Mouse (Mus musculus) liver, embryonic 15.5 days (tissue): Measurements from ENCODE around the gene Grin3b. TPM values are rescaled to one million over a fixed set of nuclear protein-coding genes. Genes with fewer than 3 reads are reported as not detected.

ENCODE experiments used
- ATAC-seq: fragments of 200-750 bp; cut with Nextera tagmentation; 2 replicates; pipeline ENCODE4 v1.8.0; 2017; ENCODE audit warnings: moderate number of reproducible peaks, mild to moderate bottlenecking, moderate library complexity; ENCODE audit not compliant: insufficient read depth
- H3K27ac ChIP-seq: fragments of 300-500 bp; sonication (generic); replicated peaks from 2 replicates; pipeline ENCODE4 v1.5.1; 2015; ENCODE audit warnings: mild to moderate bottlenecking, inconsistent platforms
- H3K27me3 ChIP-seq: fragments of 300-500 bp; sonication (generic); 2 replicates; pipeline ENCODE4 v1.6.1; 2015; ENCODE audit warnings: mild to moderate bottlenecking, inconsistent platforms
- H3K36me3 ChIP-seq: fragments of 300-500 bp; sonication (generic); replicated peaks from 2 replicates; pipeline ENCODE4 v1.6.1; 2015; ENCODE audit warnings: moderate library complexity, mild to moderate bottlenecking, inconsistent platforms
- H3K4me1 ChIP-seq: fragments of 300-500 bp; sonication (generic); replicated peaks from 2 replicates; pipeline ENCODE4 v1.6.1; 2015; ENCODE audit warnings: inconsistent platforms
- H3K4me2 ChIP-seq: fragments of 300-500 bp; sonication (generic); 2 replicates; pipeline ENCODE4 v1.6.1; 2015; ENCODE audit warnings: moderate library complexity, mild to moderate bottlenecking, inconsistent platforms
- H3K4me3 ChIP-seq: fragments of 300-500 bp; sonication (generic); replicated peaks from 2 replicates; pipeline ENCODE4 v1.5.1; 2015; ENCODE audit warnings: mild to moderate bottlenecking, inconsistent platforms
- H3K9ac ChIP-seq: fragments of 300-500 bp; sonication (generic); 2 replicates; pipeline ENCODE4 v1.6.1; 2015; ENCODE audit warnings: moderate library complexity, mild to moderate bottlenecking, inconsistent platforms
- H3K9me3 ChIP-seq: fragments of 300-500 bp; sonication (generic); replicated peaks from 2 replicates; pipeline ENCODE4 v1.6.1; 2016; ENCODE audit warnings: inconsistent platforms
- WGBS: fragments of 180-500 bp; shearing (Covaris S2); methylation state at CpG from one replicate; pipeline ENCODE4 v1.1.7; 2015; ENCODE audit warnings: mixed read lengths; ENCODE audit not compliant: insufficient replicate concordance; 5-methylcytosine and 5-hydroxymethylcytosine counted together
- polyA plus RNA-seq: library from polyadenylated mRNA; unstranded; fragments of >200 nt; fragmentation: Nextera tagmentation; extraction: Ambion mirVana; gene quantifications from 2 replicates; pipeline ENCODE4 v1.2.1, GENCODE M21; 2015

Gene Grin3b
- polyA plus RNA-seq, 1 experiment from 2014 or later = 0.10 TPM

DNA sequence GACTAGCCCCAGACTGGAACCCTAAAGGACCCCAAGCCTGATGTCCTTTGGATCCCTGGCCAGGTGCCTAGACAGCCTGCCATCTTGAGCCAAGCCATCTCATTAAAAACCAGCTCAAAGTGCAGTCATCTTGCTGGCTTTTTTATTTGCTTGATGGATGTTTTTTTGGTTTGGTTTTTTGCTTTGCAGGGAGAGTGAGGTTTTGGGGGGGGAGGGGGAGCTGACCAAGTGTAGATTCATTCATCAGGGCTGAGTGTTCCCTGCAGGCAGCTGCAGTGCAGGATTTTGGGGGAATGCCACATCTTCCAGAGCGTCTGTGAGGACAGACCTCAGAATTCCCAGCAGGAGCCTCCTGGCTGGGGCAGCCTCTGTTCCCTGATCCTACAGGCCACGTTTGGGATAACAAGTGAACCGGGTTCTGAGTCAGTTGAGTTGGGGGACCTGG is 1.4 kb upstream of the Grin3b start:
- H3K27ac ChIP-seq = no peak overlapping the region
- H3K4me2 ChIP-seq = no peak overlapping the region
- H3K36me3 ChIP-seq = peaks cover 39% of the 10 kb centered on the region
- ATAC-seq = no peak
- H3K4me1 ChIP-seq = peaks cover 5% of the 10 kb centered on the region; the same call in 1 of the 2 replicates
- WGBS = 27% methylated on average over 3 of the region's 3 CpGs
- no peak overlapping the region for H3K4me3 ChIP-seq
- peaks cover 53% of the 10 kb centered on the region for H3K27me3 ChIP-seq
- no peak overlapping the region for H3K9ac ChIP-seq
- H3K9me3 ChIP-seq = no peaks in the 10 kb centered on the region

DNA sequence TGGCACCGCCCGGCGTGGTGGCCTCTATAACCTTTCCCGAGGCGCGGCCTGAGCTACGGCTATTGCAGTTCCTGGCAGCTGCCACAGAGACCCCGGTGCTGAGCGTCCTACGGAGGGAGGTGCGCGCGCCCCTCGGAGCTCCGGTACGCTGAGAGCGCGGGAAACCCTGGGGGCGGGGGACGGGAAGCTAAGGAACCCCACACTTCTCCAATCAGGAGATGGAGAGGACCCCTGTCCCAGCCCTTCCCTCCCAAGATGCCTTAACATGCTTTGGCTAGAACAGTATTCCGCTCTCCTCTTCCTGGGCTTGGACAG is 625 bp downstream of the Grin3b start:
- no peak overlapping the region for H3K27ac ChIP-seq
- WGBS = 5% methylated on average over 21 of the region's 21 CpGs
- no peak for ATAC-seq
- peak overlapping the region; percentile 44 for H3K4me2 ChIP-seq
- peak overlapping the region; percentile 14 for H3K4me3 ChIP-seq
- H3K9me3 ChIP-seq = peaks cover 1% of the 10 kb centered on the region
- peaks cover 53% of the 10 kb centered on the region for H3K27me3 ChIP-seq
- H3K4me1 ChIP-seq = peaks cover 5% of the 10 kb centered on the region; the same call in 1 of the 2 replicates
- H3K36me3 ChIP-seq = peaks cover 33% of the 10 kb centered on the region
- no peak overlapping the region for H3K9ac ChIP-seq

DNA sequence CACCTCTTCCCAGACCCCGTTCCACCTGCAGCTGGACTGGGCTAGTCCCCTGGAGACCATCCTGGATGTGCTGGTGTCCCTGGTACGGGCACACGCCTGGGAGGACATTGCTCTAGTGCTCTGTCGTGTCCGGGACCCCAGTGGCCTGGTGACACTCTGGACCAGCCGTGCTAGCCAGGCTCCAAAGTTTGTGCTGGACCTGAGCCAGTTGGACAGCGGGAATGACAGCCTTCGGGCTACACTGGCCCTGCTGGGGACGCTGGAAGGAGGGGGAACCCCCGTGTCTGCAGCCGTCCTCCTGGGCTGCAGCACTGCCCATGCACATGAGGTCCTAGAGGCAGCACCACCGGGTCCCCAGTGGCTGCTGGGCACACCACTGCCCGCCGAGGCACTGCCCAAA is 2.3 kb downstream of the Grin3b start:
- H3K9ac ChIP-seq = no peak overlapping the region

DNA sequence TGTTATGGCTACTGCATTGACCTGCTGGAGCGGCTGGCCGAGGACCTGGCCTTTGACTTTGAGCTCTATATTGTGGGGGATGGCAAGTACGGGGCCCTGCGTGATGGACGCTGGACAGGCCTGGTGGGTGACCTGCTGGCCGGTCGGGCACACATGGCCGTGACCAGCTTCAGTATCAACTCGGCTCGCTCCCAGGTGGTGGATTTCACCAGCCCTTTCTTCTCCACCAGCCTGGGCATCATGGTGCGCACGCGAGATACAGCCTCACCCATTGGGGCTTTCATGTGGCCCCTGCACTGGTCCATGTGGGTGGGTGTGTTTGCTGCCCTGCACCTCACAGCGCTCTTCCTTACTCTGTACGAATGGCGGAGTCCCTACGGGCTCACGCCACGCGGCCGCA is 3.6 kb downstream of the Grin3b start:
- H3K36me3 ChIP-seq = peaks cover 42% of the 10 kb centered on the region
- no peak overlapping the region for H3K9ac ChIP-seq
- H3K27ac ChIP-seq = no peak overlapping the region
- ATAC-seq = no peak
- peaks cover 18% of the 10 kb centered on the region for H3K9me3 ChIP-seq
- peaks cover 5% of the 10 kb centered on the region; the same call in 1 of the 2 replicates for H3K4me1 ChIP-seq
- WGBS = 87% methylated on average over 21 of the region's 21 CpGs
- peaks cover 49% of the 10 kb centered on the region for H3K27me3 ChIP-seq
- no peak overlapping the region for H3K4me2 ChIP-seq
- no peak overlapping the region for H3K4me3 ChIP-seq

More for the DNA sequence above, 2.3 kb downstream of the Grin3b start:
- Histone ChIP-seq H3K36me3 (peaks cover 33% of the 10 kb centered on the region), H3K9me3 (peaks cover 18% of the 10 kb centered on the region), H3K4me3 (no peak overlapping the region), H3K4me1 (peaks cover 5% of the 10 kb centered on the region; the same call in 1 of the 2 replicates), H3K4me2 (no peak overlapping the region), H3K27ac (no peak overlapping the region), H3K27me3 (peaks cover 53% of the 10 kb centered on the region)
- no peak for ATAC-seq
- 53% methylated on average over 14 of the region's 14 CpGs for WGBS

DNA sequence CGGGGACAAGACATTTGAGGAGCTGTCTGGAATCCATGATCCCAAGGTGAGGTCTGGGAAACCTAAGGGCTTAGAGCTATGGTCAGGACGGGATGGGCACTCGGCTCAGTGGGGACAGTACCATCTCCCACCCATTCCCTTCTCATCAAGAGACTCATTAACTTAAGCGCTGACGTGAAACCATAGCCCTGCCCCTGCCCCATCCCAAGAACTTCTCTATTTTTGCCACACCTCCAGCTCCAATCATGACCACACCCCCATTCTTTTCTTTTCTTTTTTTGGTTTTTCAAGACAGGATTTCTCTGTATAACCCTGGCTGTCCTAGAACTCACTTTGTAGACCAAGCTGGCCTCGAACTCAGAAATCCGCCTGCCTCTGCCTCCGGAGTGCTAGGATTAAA is 4.2 kb downstream of the Grin3b start:
- H3K4me2 ChIP-seq = no peak overlapping the region
- WGBS = 65% methylated on average over 8 of the region's 8 CpGs
- H3K4me3 ChIP-seq = no peak overlapping the region
- H3K27me3 ChIP-seq = peaks cover 43% of the 10 kb centered on the region
- H3K9ac ChIP-seq = no peak overlapping the region
- H3K36me3 ChIP-seq = peaks cover 47% of the 10 kb centered on the region
- no peak for ATAC-seq
- no peak overlapping the region for H3K27ac ChIP-seq
- peaks cover 5% of the 10 kb centered on the region; the same call in 1 of the 2 replicates for H3K4me1 ChIP-seq
- peaks cover 18% of the 10 kb centered on the region for H3K9me3 ChIP-seq

DNA sequence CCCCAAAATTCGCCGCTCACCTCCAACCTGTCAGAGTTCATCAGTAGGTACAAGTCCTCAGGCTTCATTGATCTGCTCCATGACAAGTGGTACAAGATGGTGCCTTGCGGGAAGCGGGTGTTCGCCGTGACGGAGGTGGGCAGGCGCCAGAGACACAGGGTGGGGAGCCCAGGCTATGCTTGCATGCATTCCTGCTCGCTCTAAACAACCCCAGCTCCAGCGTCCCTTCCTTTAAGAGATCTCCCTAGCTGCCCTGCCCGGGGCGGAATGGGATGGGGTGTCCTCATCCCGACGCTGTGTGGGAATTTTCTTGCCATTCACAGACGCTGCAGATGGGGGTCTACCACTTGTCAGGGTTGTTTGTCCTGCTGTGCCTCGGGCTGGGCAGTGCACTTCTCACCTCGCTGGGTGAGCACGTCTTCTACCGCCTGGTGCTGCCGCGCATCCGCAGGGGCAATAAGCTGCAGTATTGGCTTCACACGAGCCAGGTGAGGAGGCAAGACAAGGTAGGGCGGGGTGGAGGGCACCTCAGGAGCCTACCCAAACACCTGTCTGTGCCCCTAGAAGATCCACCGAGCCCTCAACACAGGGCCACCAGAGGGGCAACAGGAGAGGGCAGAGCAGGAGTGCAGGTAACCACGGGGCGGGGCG is 5.7 kb downstream of the Grin3b start:
- peaks cover 18% of the 10 kb centered on the region for H3K9me3 ChIP-seq
- H3K4me3 ChIP-seq = no peak overlapping the region
- no peak for ATAC-seq
- H3K4me1 ChIP-seq = peaks cover 15% of the 10 kb centered on the region; the same call in 1 of the 2 replicates
- peaks cover 57% of the 10 kb centered on the region for H3K36me3 ChIP-seq
- WGBS = 89% methylated on average over 28 of the region's 28 CpGs
- H3K27me3 ChIP-seq = peaks cover 28% of the 10 kb centered on the region
- H3K4me2 ChIP-seq = no peak overlapping the region
- H3K27ac ChIP-seq = no peak overlapping the region
- no peak overlapping the region for H3K9ac ChIP-seq

DNA sequence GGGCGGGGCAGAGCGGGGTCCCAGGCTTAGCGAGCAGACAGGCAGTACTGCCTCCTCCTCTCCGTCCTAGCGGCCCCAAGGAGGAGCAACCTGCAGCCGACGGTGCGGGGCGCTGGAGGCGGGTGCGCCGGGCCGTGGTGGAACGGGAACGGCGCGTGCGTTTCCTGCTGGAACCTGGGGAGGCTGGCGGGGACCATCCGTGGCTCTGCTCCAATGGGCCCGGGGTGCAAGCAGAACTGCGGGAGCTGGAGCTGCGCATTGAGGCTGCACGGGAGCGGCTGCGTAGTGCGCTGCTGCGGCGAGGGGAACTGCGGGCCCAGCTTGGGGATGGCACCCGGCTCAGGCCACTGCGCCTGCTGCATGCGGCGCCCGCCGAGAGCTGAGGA is 6.2 kb downstream of the Grin3b start:
- H3K9me3 ChIP-seq = peaks cover 18% of the 10 kb centered on the region
- H3K36me3 ChIP-seq = peaks cover 61% of the 10 kb centered on the region
- H3K9ac ChIP-seq = no peak overlapping the region
- WGBS = 91% methylated on average over 36 of the region's 36 CpGs
- peaks cover 19% of the 10 kb centered on the region for H3K4me1 ChIP-seq
- H3K27ac ChIP-seq = no peak overlapping the region
- no peak for ATAC-seq
- peaks cover 23% of the 10 kb centered on the region for H3K27me3 ChIP-seq
- no peak overlapping the region for H3K4me3 ChIP-seq
- H3K4me2 ChIP-seq = no peak overlapping the region

DNA sequence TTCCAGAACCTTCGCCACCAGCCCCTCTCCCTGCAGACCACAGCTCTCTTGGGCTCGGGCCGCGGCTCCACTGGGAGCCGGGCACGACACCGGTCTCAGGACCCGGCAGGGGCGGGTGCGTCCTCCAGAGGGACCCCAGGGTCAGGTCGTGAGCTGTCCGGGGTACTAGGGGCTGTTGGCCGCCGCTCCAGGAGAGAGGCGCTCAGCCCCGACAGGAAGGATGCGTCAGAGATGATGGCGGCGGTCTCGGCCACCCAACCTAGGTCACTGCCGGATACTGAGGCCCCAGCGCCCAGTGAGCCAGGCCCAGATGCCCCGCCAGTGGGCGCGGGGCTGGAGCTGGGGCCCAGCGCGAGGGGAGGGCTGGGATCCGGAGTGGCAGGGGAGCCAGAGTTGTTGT is 6.8 kb downstream of the Grin3b start:
- Histone ChIP-seq H3K27me3 (peaks cover 17% of the 10 kb centered on the region), H3K4me1 (peaks cover 23% of the 10 kb centered on the region), H3K36me3 (peaks cover 61% of the 10 kb centered on the region), H3K9ac (no peak overlapping the region), H3K4me3 (no peak overlapping the region), H3K9me3 (peaks cover 18% of the 10 kb centered on the region), H3K27ac (no peak overlapping the region), H3K4me2 (no peak overlapping the region)
- WGBS = 90% methylated on average over 28 of the region's 28 CpGs
- no peak for ATAC-seq

DNA sequence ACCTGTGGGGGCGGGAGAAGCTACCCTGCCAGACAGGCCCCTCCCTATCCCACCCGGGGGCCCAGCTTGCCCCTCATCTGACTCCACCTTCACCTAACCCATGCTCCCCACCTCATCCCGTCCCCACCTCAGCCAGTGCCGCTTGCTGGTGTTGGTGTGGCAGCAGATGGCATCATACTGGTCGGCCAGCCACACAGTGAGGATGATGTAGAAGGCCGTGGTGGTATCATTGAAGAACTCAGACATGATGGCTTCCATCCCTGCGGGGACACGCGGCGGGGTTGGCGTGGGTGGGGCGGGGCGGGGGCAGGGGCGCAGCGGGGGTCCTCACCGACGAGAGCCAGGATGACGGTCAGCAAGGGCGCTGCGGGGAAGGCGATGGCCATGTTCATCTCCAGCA is 7.5 kb downstream of the Grin3b start:
- H3K4me3 ChIP-seq = no peak overlapping the region
- peaks cover 61% of the 10 kb centered on the region for H3K36me3 ChIP-seq
- H3K9me3 ChIP-seq = peaks cover 18% of the 10 kb centered on the region
- no peak overlapping the region for H3K4me2 ChIP-seq
- H3K27me3 ChIP-seq = peaks cover 9% of the 10 kb centered on the region
- H3K4me1 ChIP-seq = peaks cover 31% of the 10 kb centered on the region
- ATAC-seq = no peak
- 94% methylated on average over 21 of the region's 21 CpGs for WGBS
- no peak overlapping the region for H3K9ac ChIP-seq
- H3K27ac ChIP-seq = no peak overlapping the region

DNA sequence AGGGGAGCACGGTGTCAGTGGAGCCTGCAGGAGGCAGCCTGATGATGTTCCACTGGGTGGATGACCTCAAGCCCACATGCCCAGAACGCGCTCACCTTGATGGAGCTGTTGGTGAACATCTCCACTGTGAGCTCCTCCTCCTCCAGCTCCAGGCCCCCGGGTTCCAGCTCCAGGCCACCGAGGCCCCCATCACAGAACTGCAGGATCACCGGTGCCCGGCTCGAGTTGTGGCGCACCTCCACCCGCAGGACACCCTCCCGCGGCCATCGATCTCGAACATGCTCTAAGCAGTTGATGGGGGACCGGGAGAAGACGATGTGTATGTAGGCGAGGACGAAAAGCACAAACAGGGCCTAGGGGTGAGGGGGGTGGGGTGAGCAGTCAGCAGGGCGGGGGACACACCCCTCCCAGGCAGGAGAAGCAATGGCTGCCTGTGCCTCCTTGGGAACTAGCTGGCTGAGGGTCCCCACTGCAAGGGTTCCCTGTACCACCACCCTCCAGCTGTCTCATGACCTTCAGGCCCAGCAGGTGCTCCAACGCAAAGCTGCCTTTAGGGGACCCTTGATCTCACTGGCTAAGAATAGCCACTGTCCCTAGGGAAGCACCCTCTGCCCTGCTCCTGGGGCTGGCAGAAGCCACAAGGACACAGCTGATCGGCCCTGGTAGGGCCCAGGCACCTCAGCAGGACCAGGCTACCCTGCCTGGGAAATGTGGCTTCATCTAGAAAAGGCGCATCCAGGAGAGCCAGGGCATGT is 9.1 kb downstream of the Grin3b start:
- Histone ChIP-seq H3K4me3 (no peak overlapping the region), H3K36me3 (peaks cover 61% of the 10 kb centered on the region), H3K9me3 (peaks cover 18% of the 10 kb centered on the region), H3K27ac (no peak overlapping the region), H3K4me1 (peaks cover 42% of the 10 kb centered on the region), H3K4me2 (no peak overlapping the region), H3K9ac (no peak overlapping the region), H3K27me3 (no peaks in the 10 kb centered on the region)
- no peak for ATAC-seq
- 84% methylated on average over 22 of the region's 22 CpGs for WGBS

DNA sequence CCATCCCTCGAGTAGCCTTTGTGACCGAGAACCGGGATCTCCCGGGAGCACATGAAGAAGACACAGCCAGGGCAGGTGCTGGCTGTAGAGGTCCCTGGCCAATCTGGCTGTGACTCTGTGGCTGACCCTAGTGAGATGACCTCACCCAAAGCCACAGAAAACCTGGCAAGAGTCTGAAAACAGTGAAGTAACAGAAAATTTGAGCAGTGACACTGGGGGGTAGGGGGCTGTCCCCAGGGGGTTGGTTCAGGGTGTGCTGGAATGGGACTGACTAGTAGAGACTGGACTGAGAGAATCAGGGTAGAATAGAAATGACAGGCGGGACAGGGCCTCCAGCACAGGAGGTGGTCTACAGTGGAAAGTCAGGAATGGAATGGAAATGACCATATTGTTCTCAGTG is 12.7 kb downstream of the Grin3b start:
- H3K4me1 ChIP-seq = peaks cover 71% of the 10 kb centered on the region
- 76% methylated on average over 5 of the region's 5 CpGs for WGBS
- no peaks in the 10 kb centered on the region for H3K9me3 ChIP-seq
- peaks cover 11% of the 10 kb centered on the region for H3K27me3 ChIP-seq
- peaks cover 28% of the 10 kb centered on the region for H3K36me3 ChIP-seq
- ATAC-seq = no peak
- H3K9ac ChIP-seq = peak overlapping the region; percentile 88
- peak overlapping the region; percentile 91 for H3K4me2 ChIP-seq
- H3K4me3 ChIP-seq = peak overlapping the region; percentile 87
- peak overlapping the region; percentile 99 for H3K27ac ChIP-seq
